Mouse (Mus musculus) thymus, postnatal 36 days (tissue): Measurements from ENCODE around the gene Olfr1499.
"Not testable (repeated sequence)": the region's sequence is repeated elsewhere in the genome, so short reads cannot be mapped to it uniquely, and the experiment has no call there.

Experiments
- DNase-seq, 2 experiments: peaks; one replicate each; pipeline ENCODE4 v3.0.0; 2022; ENCODE audit warnings: mixed read lengths in 2 of 2

Gene Olfr1499

DNA sequence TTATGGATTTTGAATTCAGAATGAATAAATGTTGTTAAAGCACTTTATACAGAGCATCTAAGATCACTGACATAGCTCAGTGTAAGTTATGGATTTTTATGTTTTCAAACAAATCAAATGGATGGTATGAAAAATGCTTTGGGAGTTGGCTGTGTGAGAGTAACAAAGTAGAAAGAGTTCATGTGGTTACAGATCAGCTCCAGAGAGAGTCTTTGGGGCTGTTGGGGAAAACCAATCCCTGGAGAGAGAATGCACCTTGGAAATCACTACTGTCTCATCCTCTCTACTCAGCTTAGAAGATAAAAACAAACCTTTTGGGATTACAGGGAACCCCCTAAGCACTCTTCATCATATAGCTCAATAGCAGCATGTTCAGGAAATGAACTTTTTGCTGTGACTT, at the start of gene Olfr1499:
TSS of gene Olfr1499 (minus strand) at position 101 of the 400 bp plus-strand sequence.
- no peak for DNase-seq

- DNase-seq, result no peak
These were observed 42.2 kb upstream of the Olfr1499 start, which contains the start of gene Olfr1502 for GRCm38 (mm10) chr19:13861495-13861894. Gene Olfr1502, plus strand, starts transcription at chr19:13861795.

DNA sequence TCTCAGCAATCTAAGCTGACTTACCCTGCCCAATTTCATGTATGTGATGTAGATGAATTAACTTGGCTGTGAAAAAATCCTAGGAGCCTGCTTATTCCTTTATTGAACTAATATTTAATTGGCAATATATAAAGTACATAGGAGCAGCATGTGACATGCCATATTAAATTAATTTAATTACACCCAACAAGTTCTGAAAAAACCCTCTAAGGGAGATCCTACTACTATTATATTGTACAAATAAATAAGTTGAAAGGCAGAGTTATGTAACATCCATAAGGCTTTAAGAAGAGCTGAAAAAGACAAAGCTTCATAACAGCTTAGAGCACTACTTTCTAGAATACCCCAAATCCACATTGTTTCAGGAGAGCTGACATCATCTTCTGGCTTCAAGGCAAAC, 31.3 kb upstream of the Olfr1499 start, which contains the start of gene Olfr1501:
TSS of gene Olfr1501 (minus strand) at position 101 of the 400 bp plus-strand sequence.
- DNase-seq, result not testable (repeated sequence)

- no peak for DNase-seq
These were observed 11.1 kb upstream of the Olfr1499 start, which contains the start of gene Olfr1500 for GRCm38 (mm10) chr19:13830388-13830787. Gene Olfr1500, minus strand, starts transcription at chr19:13830488.

GRCm38 (mm10) chr19:13828447-13828846, 9.2 kb upstream of the Olfr1499 start:
- DNase-seq, result no peak

DNA sequence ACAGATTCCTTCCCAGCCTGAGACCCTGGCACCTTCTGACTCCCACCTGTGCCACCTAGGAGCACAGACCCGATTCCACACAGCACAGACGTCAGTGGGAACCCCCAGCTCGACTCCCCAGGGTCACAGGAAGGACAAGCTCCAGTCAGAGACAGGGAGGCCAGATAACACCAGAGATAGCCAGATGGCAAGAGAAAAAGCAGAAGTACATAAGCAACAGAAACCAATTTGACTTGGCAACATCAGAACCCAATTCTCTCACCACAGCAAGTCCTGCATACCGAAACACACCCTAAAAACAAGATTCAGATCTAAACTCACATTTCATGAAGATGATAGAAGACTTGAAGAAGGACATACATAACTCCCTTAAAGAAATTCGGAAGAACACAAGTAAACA, 1.6 kb upstream of the Olfr1499 start:
- no peak for DNase-seq

GRCm38 (mm10) chr19:13818827-13819226, 420 bp downstream of the Olfr1499 start:
- no peak for DNase-seq

- DNase-seq, result no peak
These were observed 6.4 kb downstream of the Olfr1499 start for GRCm38 (mm10) chr19:13812823-13813222.

GRCm38 (mm10) chr19:13805486-13805885, 13.8 kb downstream of the Olfr1499 start:
- DNase-seq, result not testable (repeated sequence)

GRCm38 (mm10) chr19:13798102-13798501, 21.1 kb downstream of the Olfr1499 start, which contains the start of gene Olfr1497:
Gene Olfr1497, minus strand, starts transcription at chr19:13798202.
- no peak for DNase-seq

GRCm38 (mm10) chr19:13777578-13777977, 41.7 kb downstream of the Olfr1499 start, which contains the start of gene Olfr1496:
Gene Olfr1496, plus strand, starts transcription at chr19:13777878.
- no peak for DNase-seq

DNA sequence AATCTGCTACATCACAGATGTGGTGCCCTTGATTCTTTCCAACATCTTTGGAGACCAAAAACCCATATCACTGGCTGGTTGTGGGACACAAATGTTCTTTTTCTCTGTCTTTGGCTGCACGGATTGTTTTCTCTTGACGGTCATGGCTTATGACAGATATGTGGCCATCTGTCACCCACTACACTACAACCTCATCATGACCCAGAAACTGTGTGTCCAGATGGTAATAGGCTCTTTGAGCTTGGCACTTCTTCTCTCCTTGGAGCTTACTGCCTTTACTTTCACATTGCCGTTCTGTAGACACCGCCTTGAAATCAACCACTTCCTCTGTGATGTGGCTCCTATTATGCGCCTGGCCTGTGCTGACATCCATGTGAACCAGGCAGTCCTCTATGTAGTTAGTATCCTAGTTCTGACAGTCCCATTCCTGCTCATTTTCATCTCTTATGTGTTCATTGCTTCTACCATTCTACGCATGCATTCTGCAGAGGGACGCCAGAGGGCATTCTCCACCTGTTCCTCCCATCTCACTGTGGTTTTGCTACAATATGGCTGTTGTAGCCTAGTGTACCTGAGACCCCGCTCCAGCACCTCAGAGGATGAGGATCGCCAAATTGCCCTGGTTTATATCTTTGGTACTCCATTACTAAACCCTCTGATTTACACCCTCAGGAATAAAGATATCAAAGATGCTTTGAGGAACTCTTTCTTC, 50.5 kb downstream of the Olfr1499 start:
- DNase-seq, result no peak

DNA sequence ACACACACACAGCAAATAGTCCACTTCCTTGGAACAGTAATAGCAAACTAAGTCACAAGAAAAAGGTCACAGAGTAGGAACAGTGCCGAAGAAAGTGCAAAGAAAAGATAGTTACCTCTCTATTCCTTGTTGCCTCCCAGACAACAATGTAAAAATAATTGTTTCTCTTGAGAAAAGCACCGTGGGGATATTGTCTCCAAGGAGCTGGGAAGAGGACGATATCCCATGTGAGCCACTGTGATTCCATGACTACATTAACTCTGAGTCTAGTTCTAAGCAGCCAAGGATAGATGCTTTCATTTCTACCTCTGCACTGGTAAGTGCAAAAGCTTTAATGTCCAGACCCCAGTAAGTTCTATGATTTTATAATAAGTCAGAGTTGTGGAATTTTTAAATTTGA, 54.9 kb downstream of the Olfr1499 start, which contains the start of gene Olfr1495:
TSS of gene Olfr1495 (plus strand) at position 301 of the 400 bp plus-strand sequence.
- DNase-seq, result no peak
